Mouse (Mus musculus) kidney, postnatal 4 days (tissue): ENCODE measurements around the gene Nuak1.
A peak's percentile ranks its signal among the peaks of the same experiment; 100 is the strongest.

Experiments used
- DNase-seq, 2 experiments: peaks; one replicate each; pipeline ENCODE4 v3.0.0; 2021; ENCODE audit warnings: mixed read lengths in 2 of 2

The Nuak1 gene

GRCm38 (mm10) chr10:84446661-84447060, 6.3 kb upstream of the Nuak1 start:
- no peak for DNase-seq

GRCm38 (mm10) chr10:84444396-84444795, 4.0 kb upstream of the Nuak1 start:
- no peak for DNase-seq

DNA sequence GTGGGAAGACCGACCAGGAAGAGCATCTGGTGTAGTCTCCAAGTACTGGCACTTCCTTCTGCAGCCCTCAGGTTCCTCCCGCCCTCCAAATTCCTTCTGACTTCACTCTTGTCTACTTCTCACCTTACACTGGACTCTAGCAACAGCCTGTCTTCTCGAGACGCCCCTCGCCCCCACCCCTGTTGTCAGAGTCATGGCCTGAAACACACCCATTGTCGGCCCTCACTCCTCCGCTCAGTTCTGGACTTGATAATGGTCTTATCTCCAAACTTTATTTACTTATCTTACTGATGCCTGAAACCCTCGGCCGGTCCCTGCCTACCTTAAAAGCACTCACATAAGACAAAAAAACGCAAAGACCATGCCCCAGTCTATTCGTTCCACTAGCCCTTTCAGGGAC, 1.4 kb upstream of the Nuak1 start:
- peak; percentile 41 to 50 for DNase-seq

DNA sequence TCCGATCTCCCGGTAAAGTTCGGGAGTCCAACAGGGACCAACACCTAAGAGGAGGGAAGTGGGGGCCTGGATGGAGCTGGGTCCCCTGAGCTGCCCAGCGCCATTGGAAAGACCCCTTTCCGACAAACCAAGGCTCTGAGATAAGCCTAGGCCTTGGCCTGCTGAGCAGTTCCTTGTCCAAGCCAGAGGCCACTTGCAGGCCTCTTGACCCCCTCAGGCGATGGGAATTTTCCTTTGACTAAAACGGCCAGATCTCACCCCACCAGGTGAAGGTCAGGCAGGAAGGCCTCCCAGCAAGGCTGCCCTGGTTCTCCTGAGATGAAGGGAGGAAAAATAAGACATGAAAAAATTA, 1.0 kb upstream of the Nuak1 start:
- DNase-seq, result no peak

GRCm38 (mm10) chr10:84440181-84440540, 236 bp downstream of the Nuak1 start:
- DNase-seq, result no peak

DNA sequence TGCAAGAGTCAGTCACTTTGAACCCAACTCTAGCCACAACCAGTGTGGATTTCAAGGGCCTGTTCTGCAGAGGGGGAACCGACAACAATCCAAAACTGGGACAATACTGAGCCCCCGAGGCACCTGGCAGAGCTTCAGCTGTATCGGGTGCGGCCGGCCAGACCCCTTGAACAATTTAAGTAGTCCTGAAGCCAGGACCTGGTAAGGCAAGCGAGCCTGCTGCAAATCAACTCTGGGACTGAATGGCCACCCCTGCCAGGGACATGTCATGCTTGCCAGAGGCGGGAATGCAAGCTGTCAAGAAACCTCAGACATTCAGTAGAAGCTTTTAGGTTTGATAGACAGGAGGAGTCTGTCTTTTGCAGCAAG, 1.2 kb downstream of the Nuak1 start:
- peak in 1 of 2 experiments; percentile 53 for DNase-seq

- peak in 1 of 2 experiments; percentile 55 for DNase-seq
These were observed 1.8 kb downstream of the Nuak1 start for GRCm38 (mm10) chr10:84438466-84439227.

DNA sequence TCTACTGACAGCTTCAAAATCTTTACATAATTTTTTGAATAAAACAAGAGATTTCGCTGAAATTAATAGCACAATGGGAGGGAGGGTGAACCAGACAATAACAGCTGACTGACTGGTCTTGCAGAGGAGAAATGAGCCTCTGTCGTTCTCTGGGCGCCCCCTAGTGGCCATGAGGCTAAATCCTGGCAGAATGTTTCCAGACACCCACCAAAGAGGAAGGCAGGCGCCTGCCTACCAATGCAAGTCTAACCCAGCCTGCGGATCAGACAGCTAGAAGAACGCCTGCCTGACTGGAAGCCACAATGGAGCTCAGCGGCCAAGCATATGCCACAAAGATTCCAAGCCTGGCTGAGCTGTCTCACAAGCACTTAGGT, 2.4 kb downstream of the Nuak1 start:
- peak; percentile 98 to 99 for DNase-seq

- peak in 1 of 2 experiments; percentile 54 for DNase-seq
These were observed 3.0 kb downstream of the Nuak1 start for GRCm38 (mm10) chr10:84437166-84438048.

- no peak for DNase-seq
These were observed 4.5 kb downstream of the Nuak1 start for GRCm38 (mm10) chr10:84435930-84436329.

DNA sequence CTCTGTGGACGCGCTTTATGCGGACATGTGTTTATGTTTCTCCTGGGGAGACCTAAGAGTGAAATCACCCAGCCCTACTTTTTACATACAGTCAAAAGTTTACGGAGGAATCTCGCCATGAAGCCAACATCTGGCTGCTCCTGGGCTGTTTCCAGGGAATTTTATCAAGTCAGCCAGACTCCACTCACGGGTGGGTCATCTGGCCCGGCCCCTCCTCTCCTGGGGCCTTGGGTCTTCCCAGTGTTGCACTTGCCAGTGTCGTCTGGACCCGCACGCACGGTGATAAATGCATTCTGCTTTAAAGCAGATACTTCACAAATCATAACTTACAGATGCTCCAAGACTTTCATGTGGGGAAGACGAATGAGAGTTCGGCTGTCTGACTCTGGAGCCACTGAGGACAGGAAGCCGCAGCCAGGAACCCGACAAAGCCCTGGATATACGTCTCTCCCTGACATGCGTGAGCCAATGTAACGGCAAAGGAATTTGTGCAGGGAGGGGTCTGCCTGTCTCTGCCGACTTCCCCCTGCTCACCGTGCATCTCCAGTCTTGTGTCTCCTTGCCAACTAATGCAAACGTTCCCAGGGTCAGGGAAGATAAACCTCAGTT, 7.1 kb downstream of the Nuak1 start:
- peak; percentile 44 to 54 for DNase-seq

DNA sequence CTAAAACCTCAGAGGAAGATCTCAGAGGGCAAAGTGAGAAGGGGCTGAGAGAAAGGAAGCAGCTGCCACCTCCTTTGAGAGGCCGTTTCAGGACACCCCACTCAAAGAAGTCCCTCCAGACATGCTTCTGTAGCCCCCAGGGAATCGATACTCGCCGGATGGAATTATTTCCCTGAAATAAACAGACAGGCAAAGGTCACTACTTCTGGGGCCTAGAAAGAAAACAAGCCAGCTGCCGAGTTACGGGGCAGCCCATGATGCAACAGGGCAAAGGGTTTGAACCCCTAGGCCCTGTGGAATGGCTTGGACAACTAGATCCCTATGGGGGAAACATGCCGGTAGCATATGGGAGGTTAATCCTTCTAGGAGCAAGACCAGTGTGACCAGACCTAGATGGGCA, 16.0 kb downstream of the Nuak1 start:
- DNase-seq, result peak in 1 of 2 experiments; percentile 40

DNA sequence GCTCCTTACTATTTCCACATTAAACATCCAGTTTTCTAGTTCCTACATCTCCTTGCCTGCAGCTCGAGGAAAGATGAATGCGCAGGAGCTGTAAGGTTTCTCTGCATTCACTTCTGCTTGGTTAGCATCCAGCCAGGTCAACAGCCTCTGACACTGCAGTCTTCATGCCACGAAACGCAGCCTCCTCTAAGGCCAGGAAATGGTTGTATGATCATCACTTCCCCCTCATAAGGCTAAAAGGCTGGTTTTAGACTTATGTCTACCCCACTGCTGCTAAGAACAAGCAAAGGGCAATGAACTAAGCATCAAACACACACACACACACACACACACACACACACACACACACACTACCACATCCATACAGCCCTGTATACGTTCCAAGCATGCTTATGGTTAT, 16.5 kb downstream of the Nuak1 start:
- DNase-seq, result no peak

DNA sequence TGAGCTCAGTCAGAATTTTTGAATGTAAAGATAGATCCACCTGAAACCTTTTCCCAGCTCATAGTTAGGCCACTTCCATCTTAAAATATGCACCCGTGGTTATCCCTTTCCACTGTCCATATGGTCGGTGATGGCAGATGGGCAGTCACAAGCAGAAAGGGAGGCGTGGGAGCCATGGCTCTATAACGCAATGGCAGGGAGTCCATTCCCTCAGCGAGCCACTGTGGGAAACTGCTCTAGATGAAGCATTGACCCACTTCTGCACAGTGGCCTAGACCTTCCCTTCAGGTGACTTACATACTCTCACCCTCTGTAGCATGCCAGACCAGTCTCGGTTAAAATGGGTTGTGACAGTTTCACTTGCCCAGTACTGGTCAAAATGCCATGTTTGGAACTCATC, 19.8 kb downstream of the Nuak1 start:
- no peak for DNase-seq

GRCm38 (mm10) chr10:84418421-84418820, 22.0 kb downstream of the Nuak1 start:
- DNase-seq, result no peak

DNA sequence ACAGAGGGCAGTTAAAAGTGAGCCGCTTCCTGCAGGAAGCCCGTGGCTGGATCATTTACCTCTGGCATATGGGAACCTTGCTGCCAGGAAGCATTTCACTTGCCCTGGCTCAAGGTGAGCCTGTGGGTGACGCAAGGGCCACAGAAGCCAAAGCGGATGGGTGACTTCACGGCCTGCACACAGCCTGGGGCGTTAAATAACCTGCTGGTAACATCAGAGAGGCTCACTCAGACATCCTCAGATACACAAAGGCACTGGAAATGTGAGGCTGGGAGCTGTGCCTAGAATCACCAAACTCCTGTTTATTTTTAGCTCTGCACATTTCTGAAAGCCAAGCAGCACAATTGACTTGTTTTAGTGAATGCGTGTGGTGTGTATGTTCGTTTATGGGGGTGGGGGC, 23.6 kb downstream of the Nuak1 start:
- DNase-seq, result no peak

GRCm38 (mm10) chr10:84414981-84415700, 25.3 kb downstream of the Nuak1 start:
- no peak for DNase-seq

GRCm38 (mm10) chr10:84413310-84413709, 27.1 kb downstream of the Nuak1 start:
- DNase-seq, result no peak

DNA sequence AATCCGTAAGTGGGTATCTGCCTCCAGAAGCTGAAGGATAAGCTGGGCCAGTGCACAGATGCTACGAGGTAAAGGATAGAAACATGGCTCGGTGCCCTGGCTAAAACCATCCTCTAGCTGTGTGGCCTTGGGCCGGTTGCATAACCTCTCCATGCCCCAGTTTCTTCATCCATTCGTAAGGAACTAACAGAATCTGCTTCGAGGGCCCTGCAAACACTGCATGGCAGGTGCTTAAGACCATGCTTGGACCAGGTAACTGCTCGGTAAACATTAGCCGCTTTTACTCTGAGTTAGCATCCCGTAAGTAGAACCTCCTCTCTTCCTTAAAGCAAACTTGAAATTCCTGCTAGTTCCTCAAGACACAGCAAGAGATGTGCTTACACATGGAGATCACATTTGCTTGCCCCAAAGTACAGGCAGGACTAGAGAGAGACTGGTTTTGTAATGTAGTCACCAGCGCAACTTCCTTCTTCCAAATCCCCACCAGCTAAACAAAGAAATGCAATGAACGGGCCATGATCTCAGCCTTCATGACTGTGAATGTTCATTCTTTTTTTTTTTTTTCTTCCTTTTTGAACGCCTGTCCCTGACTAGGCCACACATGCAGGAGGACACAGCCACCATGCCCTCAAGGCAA, 28.0 kb downstream of the Nuak1 start:
- no peak for DNase-seq

GRCm38 (mm10) chr10:84411122-84412105, 29.0 kb downstream of the Nuak1 start:
- peak in 1 of 2 experiments; percentile 40 for DNase-seq

DNA sequence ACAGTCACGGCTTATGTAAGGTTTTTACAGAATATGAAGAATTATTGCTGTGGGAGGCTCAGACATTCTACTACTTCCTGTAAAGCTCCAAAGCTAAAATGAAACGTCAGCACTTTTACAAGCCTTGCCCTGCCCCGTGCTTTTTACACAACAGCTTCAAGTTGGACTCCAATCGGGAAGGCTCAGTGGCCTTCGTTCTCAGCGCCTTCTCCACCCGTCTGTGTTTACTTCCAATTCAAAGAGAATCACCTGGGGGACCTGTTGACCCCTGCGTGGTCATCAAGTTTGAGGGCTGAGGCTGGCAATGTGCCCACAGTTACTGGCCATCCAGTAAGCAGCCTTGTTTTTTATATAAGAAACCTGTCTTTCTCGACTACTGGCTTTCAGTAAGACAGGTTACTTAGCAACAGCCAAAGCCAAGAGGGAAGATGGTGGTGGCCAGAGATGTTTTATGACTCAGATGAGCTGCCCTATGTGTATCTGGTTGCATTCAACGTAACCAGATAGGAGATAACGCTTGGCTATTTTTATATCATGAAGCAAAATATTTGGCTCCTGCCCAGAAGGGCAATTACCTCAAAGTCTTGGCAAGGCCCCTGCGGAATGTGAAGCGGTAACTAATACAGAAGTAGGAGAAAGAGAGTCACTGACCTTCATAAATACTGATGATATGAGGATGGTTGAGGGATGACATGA, 31.3 kb downstream of the Nuak1 start:
- DNase-seq, result peak in 1 of 2 experiments; percentile 42
